Mouse (Mus musculus): ENCODE results near the gene Dchs2. TPM values are rescaled to one million over a fixed set of nuclear protein-coding genes. Genes with fewer than 3 reads are reported as not detected.
A peak's percentile ranks its signal among the peaks of the same experiment; 100 is the strongest.

Gene Dchs2
- total and polyA plus RNA-seq, 3 experiments, result not detected

- dilution Hi-C loops (cut with MboI; ENCODE audit: extremely low pct_ligation_motif_present, extremely low pct_unique_long_range_greater_than_20kb, low sequenced_read_pairs), result no loop called here
- TF ChIP-seq HCFC1 (IDR thresholded peaks at IDR 0.05; ENCODE audit: low read depth, low read length), result no peak
- TF ChIP-seq SMC3 (IDR thresholded peaks at IDR 0.05; ENCODE audit: low read depth, low read length), result peak; percentile 51
- TF ChIP-seq POLR2A (IDR thresholded peaks at IDR 0.05; ENCODE audit: low read depth, low read length), result no peak
- peak in 1 of 2 experiments; percentile 66; a peak in 2 of 4 replicates for TF ChIP-seq CTCF (conservative IDR thresholded peaks at IDR 0.05 in 1 of 2, IDR thresholded peaks at IDR 0.05 in 1 of 2; ENCODE audit: low read depth in 2 of 2, low read length in 2 of 2)
- no peak for TF ChIP-seq ZC3H11A (IDR thresholded peaks at IDR 0.05; ENCODE audit: low read depth, low read length)
- peak; percentile 65 for TF ChIP-seq RAD21 (IDR thresholded peaks at IDR 0.05; ENCODE audit: low read depth, low read length)
- TF ChIP-seq MAZ (IDR thresholded peaks at IDR 0.05; ENCODE audit: low read depth, low read length), result no peak
Observed at GRCm38 (mm10) chr3:83222125-83222524, 94.4 kb downstream of the Dchs2 start.

GRCm38 (mm10) chr3:83228383-83228782 lies 100.6 kb downstream of the Dchs2 start:
- in situ Hi-C loops (cut with MboI; ENCODE audit: low pct_ligation_motif_present, low pct_unique_long_range_greater_than_20kb, low sequenced_read_pairs), result no loop called here
- H3K27me3 ChIP-seq (replicated peaks), result no peaks in the 10 kb centered on the region
- no peak for TF ChIP-seq SIN3A (IDR thresholded peaks at IDR 0.05; ENCODE audit: low read length)
- no peak for TF ChIP-seq EP300 (IDR thresholded peaks at IDR 0.05; ENCODE audit: low read length)
- TF ChIP-seq PAX5 (IDR thresholded peaks at IDR 0.05; ENCODE audit: low read length), result no peak
- TF ChIP-seq ZC3H11A (IDR thresholded peaks at IDR 0.05; ENCODE audit: low read depth, low read length), result no peak
- no peak for TF ChIP-seq CHD2 (IDR thresholded peaks at IDR 0.05; ENCODE audit: low read length)
- TF ChIP-seq CTCF (conservative IDR thresholded peaks at IDR 0.05 in 1 of 2, IDR thresholded peaks at IDR 0.05 in 1 of 2; ENCODE audit: low read depth in 2 of 2, low read length in 2 of 2), result no peak
- TF ChIP-seq POLR2AphosphoS2 (IDR thresholded peaks at IDR 0.05; ENCODE audit: low read depth, low read length), result no peak
- TF ChIP-seq ETS1 (conservative IDR thresholded peaks at IDR 0.05; ENCODE audit: low read depth, low read length), result no peak
- no peak for TF ChIP-seq ZKSCAN1 (IDR thresholded peaks at IDR 0.05; ENCODE audit: borderline replicate concordance, low read depth, low read length)
- no peak for TF ChIP-seq HCFC1 (IDR thresholded peaks at IDR 0.05; ENCODE audit: low read depth, low read length)
- TF ChIP-seq CHD1 (IDR thresholded peaks at IDR 0.05; ENCODE audit: low read depth, low read length), result no peak
- TF ChIP-seq GABPA (IDR thresholded peaks at IDR 0.05; ENCODE audit: insufficient replicate concordance, low read depth, low read length), result no peak
- TF ChIP-seq ELF1 (IDR thresholded peaks at IDR 0.05; ENCODE audit: low read depth, low read length), result no peak
- no peak for TF ChIP-seq SMC3 (IDR thresholded peaks at IDR 0.05; ENCODE audit: low read depth, low read length)
- TF ChIP-seq MEF2A (IDR thresholded peaks at IDR 0.05; ENCODE audit: borderline replicate concordance, low read depth, low read length), result no peak
- TF ChIP-seq IRF4 (IDR thresholded peaks at IDR 0.05; ENCODE audit: low read depth, low read length), result no peak
- no peak for TF ChIP-seq MXI1 (IDR thresholded peaks at IDR 0.05; ENCODE audit: low read depth, low read length)
- TF ChIP-seq NRF1 (IDR thresholded peaks at IDR 0.05; ENCODE audit: low read depth, low read length), result no peak
- TF ChIP-seq JUN (IDR thresholded peaks at IDR 0.05; ENCODE audit: insufficient read depth, low read depth, low read length), result no peak
- no peak for TF ChIP-seq USF1 (IDR thresholded peaks at IDR 0.05; ENCODE audit: low read depth, low read length)
- no peaks in the 10 kb centered on the region for H3K36me3 ChIP-seq (replicated peaks in 1 of 2; ENCODE audit: control insufficient read depth in 1 of 2, insufficient read depth in 1 of 2, low read length in 1 of 2)
- H3K27ac ChIP-seq (ENCODE audit: insufficient read depth, low read depth), result no peak overlapping the region
- H3K4me3 ChIP-seq (replicated peaks in 1 of 3; ENCODE audit: low read depth in 2 of 3, low read length in 2 of 3, poor library complexity in 1 of 3), result no peak overlapping the region
- no peak overlapping the region for H3K9ac ChIP-seq (ENCODE audit: insufficient read depth, low read depth)
- no peaks in the 10 kb centered on the region for H3K9me3 ChIP-seq (replicated peaks; ENCODE audit: low read length)
- dilution Hi-C loops (cut with MboI; ENCODE audit: extremely low pct_ligation_motif_present, extremely low pct_unique_long_range_greater_than_20kb, low sequenced_read_pairs), result no loop called here
- H3K4me1 ChIP-seq (ENCODE audit: control insufficient read depth in 1 of 2, insufficient read depth in 2 of 2), result 0 out of 4 replicates have a peak, but pooled peaks cover 0 to 3% of the 10 kb centered on the region in 2 experiments
- H3K4me2 ChIP-seq (ENCODE audit: insufficient read depth, low read depth, poor library complexity, severe bottlenecking), result no peak overlapping the region
- DNase-seq (ENCODE audit: extremely low read depth), result no peak
- H3K79me2 ChIP-seq (replicated peaks; ENCODE audit: control insufficient read depth, extremely low read depth, insufficient read depth, poor library complexity, severe bottlenecking), result no peaks in the 10 kb centered on the region

More at GRCm38 (mm10) chr3:83222125-83222524, 94.4 kb downstream of the Dchs2 start:
- Histone ChIP-seq H3K4me2 (ENCODE audit: insufficient read depth, low read depth, poor library complexity, severe bottlenecking) (no peak overlapping the region), H3K36me3 (replicated peaks in 1 of 2; ENCODE audit: control insufficient read depth in 1 of 2, insufficient read depth in 1 of 2, low read length in 1 of 2) (no peaks in the 10 kb centered on the region), H3K79me2 (replicated peaks; ENCODE audit: control insufficient read depth, extremely low read depth, insufficient read depth, poor library complexity, severe bottlenecking) (no peaks in the 10 kb centered on the region), H3K9ac (ENCODE audit: insufficient read depth, low read depth) (no peak overlapping the region), H3K9me3 (replicated peaks; ENCODE audit: low read length) (no peaks in the 10 kb centered on the region), H3K27me3 (replicated peaks) (no peaks in the 10 kb centered on the region), H3K4me3 (replicated peaks in 1 of 3; ENCODE audit: low read depth in 2 of 3, low read length in 2 of 3, poor library complexity in 1 of 3) (no peak overlapping the region), H3K27ac (ENCODE audit: insufficient read depth, low read depth) (no peak overlapping the region), H3K4me1 (ENCODE audit: control insufficient read depth in 1 of 2, insufficient read depth in 2 of 2) (no peaks in the 10 kb centered on the region)
- in situ Hi-C loops (cut with MboI; ENCODE audit: low pct_ligation_motif_present, low pct_unique_long_range_greater_than_20kb, low sequenced_read_pairs), result no loop called here
- no peak for DNase-seq (ENCODE audit: extremely low read depth)

All from CH12.LX (cell line).